Mouse (Mus musculus) cortical plate, adult 2 months (tissue): ENCODE results near the gene Zyx. TPM values are rescaled to one million over a fixed set of nuclear protein-coding genes. Genes with fewer than 3 reads are reported as not detected.
A peak's percentile ranks its signal among the peaks of the same experiment; 100 is the strongest.

Source experiments
- H3K27ac ChIP-seq: fragments of 200-500 bp; 2 replicates; pipeline ENCODE4 v1.5.1; 2012; ENCODE audit warnings: low read length, control low read depth, inconsistent platforms; ENCODE audit not compliant: insufficient read depth
- H3K4me1 ChIP-seq: fragments of 200-500 bp; 2 replicates; pipeline ENCODE4 v1.6.1; 2011; ENCODE audit warnings: low read length; ENCODE audit not compliant: control insufficient read depth, insufficient read depth
- H3K4me3 ChIP-seq: fragments of 200-500 bp; 2 replicates; pipeline ENCODE4 v1.5.1; 2011; ENCODE audit warnings: mild to moderate bottlenecking, low read length, control low read depth; ENCODE audit not compliant: insufficient read depth
- CTCF ChIP-seq: fragments of 200-500 bp; IDR thresholded peaks from 2 replicates; pipeline ENCODE4 v1.5.1; 2011; ENCODE audit warnings: mild to moderate bottlenecking, control low read depth, low read length; ENCODE audit not compliant: insufficient read depth; ENCODE audit errors: extremely low read depth
- POLR2A ChIP-seq: fragments of 200-500 bp; IDR thresholded peaks from 2 replicates; pipeline ENCODE4 v1.6.1; 2011; ENCODE audit warnings: mild to moderate bottlenecking, low read length, control low read depth; ENCODE audit not compliant: insufficient read depth; ENCODE audit errors: extremely low read depth
- polyA plus RNA-seq: library from polyadenylated mRNA; depleted of rRNA; stranded (reverse); fragments of >200 nt; gene quantifications from 2 replicates; pipeline ENCODE4 v1.2.3, GENCODE M21; 2012

The Zyx gene
- polyA plus RNA-seq, 1 experiment, result 56.3 TPM

- TF ChIP-seq CTCF (no peak), POLR2A (no peak)
- Histone ChIP-seq H3K4me1 (no peaks in the 10 kb centered on the region; the same call in 1 of the 2 replicates), H3K4me3 (no peak overlapping the region), H3K27ac (no peak overlapping the region)
These were observed 22.9 kb upstream of the Zyx start for GRCm38 (mm10) chr6:42326509-42326908.

- no peak for TF ChIP-seq POLR2A
- TF ChIP-seq CTCF, result no peak
- Histone ChIP-seq H3K4me1 (no peaks in the 10 kb centered on the region; the same call in 1 of the 2 replicates), H3K27ac (no peak overlapping the region), H3K4me3 (no peak overlapping the region)
These were observed 20.7 kb upstream of the Zyx start for GRCm38 (mm10) chr6:42328757-42329156.

DNA sequence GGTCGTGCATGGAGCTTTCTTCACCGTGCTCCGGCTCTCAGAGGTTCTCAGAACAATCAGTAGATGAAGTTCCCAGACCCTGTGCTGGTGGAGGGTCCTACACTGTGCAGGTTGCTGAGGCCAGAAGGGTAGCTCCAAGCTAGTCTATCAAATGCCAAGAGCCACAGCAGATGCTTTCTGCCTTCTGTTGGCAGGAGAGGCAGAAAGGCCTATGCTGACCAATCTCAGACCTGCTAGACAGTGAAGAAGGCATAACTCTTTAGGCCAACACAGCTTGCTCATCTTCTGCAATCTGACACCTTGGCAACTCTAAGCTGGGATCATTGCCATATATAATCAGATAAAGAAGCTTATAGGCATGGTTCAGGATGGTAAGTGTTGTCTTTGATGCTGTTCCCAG is 19.2 kb upstream of the Zyx start:
- H3K4me3 ChIP-seq, result no peak overlapping the region
- no peaks in the 10 kb centered on the region; the same call in 1 of the 2 replicates for H3K4me1 ChIP-seq
- no peak overlapping the region for H3K27ac ChIP-seq
- TF ChIP-seq CTCF (no peak), POLR2A (no peak)

GRCm38 (mm10) chr6:42330946-42331345 is 18.5 kb upstream of the Zyx start:
- Histone ChIP-seq H3K4me1 (no peaks in the 10 kb centered on the region), H3K27ac (no peak overlapping the region)

DNA sequence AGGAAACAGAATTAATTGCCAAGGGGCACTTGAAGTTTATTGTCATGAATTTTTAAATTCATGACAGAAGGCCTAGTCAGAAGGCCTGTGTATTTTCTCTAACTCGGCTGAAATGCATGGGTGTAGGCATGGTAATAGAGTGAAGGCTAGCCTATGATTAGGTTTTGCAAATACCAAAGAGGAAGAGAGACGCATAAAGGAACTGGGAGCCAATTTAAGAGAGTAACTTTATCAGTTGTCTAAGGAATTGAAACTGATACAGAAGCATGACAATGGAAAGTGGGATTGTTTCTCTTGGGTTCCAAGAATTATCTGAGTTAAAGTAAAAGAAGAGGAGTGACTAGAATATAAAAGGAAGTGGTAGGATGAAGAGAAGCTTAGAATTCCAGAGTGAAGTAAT is 10.2 kb upstream of the Zyx start:
- Histone ChIP-seq H3K4me1 (peaks cover 3% of the 10 kb centered on the region), H3K27ac (no peak overlapping the region), H3K4me3 (no peak overlapping the region)
- TF ChIP-seq POLR2A (no peak), CTCF (no peak)

More at GRCm38 (mm10) chr6:42330946-42331345, 18.5 kb upstream of the Zyx start:
- H3K4me3 ChIP-seq, result no peak overlapping the region
- TF ChIP-seq POLR2A (no peak), CTCF (no peak)

GRCm38 (mm10) chr6:42339981-42340380 is 9.4 kb upstream of the Zyx start:
- no peak overlapping the region for H3K27ac ChIP-seq
- H3K4me1 ChIP-seq, result peaks cover 3% of the 10 kb centered on the region
- no peak overlapping the region for H3K4me3 ChIP-seq
- TF ChIP-seq POLR2A (no peak), CTCF (no peak)

DNA sequence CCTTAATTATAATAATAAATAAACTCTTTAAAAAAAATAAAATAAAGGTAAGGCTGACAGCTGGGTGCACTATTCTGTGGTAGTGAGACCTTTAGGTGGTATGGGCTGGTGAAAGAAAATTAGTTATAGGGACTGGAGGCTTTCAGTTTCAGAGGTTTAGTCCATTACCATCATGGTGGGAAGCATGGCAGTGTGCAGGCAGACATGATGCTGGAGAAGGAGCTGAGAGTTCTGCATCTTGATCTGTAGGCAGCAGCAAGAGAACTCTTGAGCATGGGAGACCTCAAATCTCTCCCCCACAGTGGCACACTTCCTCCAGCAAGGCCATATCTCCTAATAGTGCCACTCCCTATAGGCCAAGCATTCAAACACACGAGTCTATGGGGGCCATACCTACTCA is 7.3 kb upstream of the Zyx start:
- TF ChIP-seq CTCF (no peak), POLR2A (no peak)
- H3K27ac ChIP-seq, result no peak overlapping the region

GRCm38 (mm10) chr6:42343361-42344120 is 5.9 kb upstream of the Zyx start:
- peak overlapping the region; percentile 15; the same call in 1 of the 2 replicates for H3K27ac ChIP-seq
- TF ChIP-seq POLR2A (no peak), CTCF (no peak)
- H3K4me3 ChIP-seq, result no peak overlapping the region
- peaks cover 3% of the 10 kb centered on the region for H3K4me1 ChIP-seq

More for the DNA sequence above, 7.3 kb upstream of the Zyx start:
- Histone ChIP-seq H3K4me3 (no peak overlapping the region), H3K4me1 (peaks cover 3% of the 10 kb centered on the region)

DNA sequence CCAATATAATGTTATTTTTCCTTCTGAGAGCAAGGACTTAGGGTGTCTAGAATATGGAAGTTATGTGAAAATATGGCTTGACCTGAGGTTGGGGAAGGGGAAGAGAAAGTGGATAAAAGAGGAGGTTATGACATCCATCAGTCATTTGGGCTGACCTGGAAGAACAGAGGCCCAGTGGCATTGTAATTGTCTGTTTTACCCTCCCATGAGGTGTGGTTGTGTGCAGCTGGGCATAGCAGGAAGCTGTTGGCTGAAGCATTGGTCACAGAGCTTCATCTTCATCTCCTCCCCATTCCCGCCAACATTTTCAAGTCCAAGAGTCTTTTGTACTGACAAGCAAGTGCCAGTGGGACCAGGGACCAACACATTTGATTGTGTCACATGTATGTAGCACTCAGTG is 5.2 kb upstream of the Zyx start:
- Histone ChIP-seq H3K4me3 (no peak overlapping the region), H3K27ac (no peak overlapping the region), H3K4me1 (peaks cover 3% of the 10 kb centered on the region)
- TF ChIP-seq CTCF, result no peak
- no peak for TF ChIP-seq POLR2A
